Mouse (Mus musculus) thymus, adult 2 months (tissue): ENCODE measurements around the gene G6pdx.

Source experiments
- CTCF ChIP-seq: fragments of 200-500 bp; IDR thresholded peaks from 2 replicates; pipeline ENCODE4 v1.5.1; 2012; ENCODE audit warnings: mild to moderate bottlenecking, control low read depth, low read length, moderate library complexity, borderline replicate concordance; ENCODE audit not compliant: control insufficient read depth, poor library complexity, insufficient read depth; ENCODE audit errors: extremely low read depth
- POLR2A ChIP-seq: fragments of 200-500 bp; IDR thresholded peaks from 2 replicates; pipeline ENCODE4 v1.6.1; 2012; ENCODE audit warnings: mild to moderate bottlenecking, low read length, control low read depth, moderate library complexity; ENCODE audit not compliant: control insufficient read depth, poor library complexity, insufficient read depth; ENCODE audit errors: extremely low read depth

DNA sequence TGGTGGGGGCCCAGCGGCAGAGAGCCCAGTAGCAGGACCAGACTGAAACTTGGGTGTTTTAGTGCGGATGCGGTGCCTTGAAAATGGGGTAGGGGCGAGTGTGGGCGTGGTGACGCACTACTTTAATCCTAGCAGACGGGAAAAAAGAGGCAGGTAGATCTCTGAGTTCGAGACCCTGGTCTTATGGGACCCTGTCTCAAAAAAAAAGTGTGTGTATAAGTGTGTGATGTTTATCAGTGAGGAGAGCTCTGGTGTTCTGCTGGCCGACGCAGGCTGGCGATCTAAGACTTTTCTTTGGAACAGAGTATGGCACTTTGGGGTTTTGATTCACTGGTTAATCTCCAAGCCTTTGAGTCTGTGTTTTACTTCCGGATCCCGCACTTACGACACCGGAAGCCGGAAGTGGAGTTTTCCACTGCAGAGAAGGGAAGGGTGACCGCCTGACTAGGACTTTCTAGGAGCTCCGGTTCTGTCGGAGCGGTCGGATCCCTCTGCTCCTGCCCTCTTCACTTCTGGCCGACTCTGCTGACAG, 362 bp upstream of the G6pdx start:
- peak; percentile 38; the same call in 1 of the 2 replicates for TF ChIP-seq POLR2A
- no peak for TF ChIP-seq CTCF
